Mouse (Mus musculus): ENCODE results near the gene Sac3d1. TPM values are rescaled to one million over a fixed set of nuclear protein-coding genes. Genes with fewer than 3 reads are reported as not detected.

Gene Sac3d1
- total RNA-seq, 2 experiments from 2014 or later, result 10.2 to 13.9 TPM

- peak; percentile 92 to 93 for DNase-seq
- intact Hi-C loops (cut with DNase I), result loop anchor here (2.0 kb wide), 1 partner anchor 16 kb away; the partner anchor contains the start of gene Znhit2
Measured at GRCm38 (mm10) chr19:6076564-6077393, 41.7 kb downstream of the Sac3d1 start, which contains the start of gene Vps51. Gene Vps51 (minus strand): TSS chr19:6077231.

GRCm38 (mm10) chr19:6073889-6074288 is 44.6 kb downstream of the Sac3d1 start:
- no peak for DNase-seq
- intact Hi-C loops (cut with DNase I), result no loop called here

- intact Hi-C loops (cut with DNase I), result no loop called here
- DNase-seq, result no peak
Measured at GRCm38 (mm10) chr19:6071261-6071660, 47.2 kb downstream of the Sac3d1 start.

GRCm38 (mm10) chr19:6070571-6071250 is 47.7 kb downstream of the Sac3d1 start:
- intact Hi-C loops (cut with DNase I), result no loop called here
- DNase-seq, result no peak

GRCm38 (mm10) chr19:6069851-6070250 is 48.6 kb downstream of the Sac3d1 start:
- DNase-seq, result no peak
- intact Hi-C loops (cut with DNase I), result no loop called here

GRCm38 (mm10) chr19:6068951-6069350 is 49.5 kb downstream of the Sac3d1 start:
- intact Hi-C loops (cut with DNase I), result no loop called here
- no peak for DNase-seq

- DNase-seq, result peak; percentile 92
- intact Hi-C loops (cut with DNase I), result no loop called here
Measured at GRCm38 (mm10) chr19:6067724-6068415, 50.6 kb downstream of the Sac3d1 start, which contains the start of gene Tm7sf2. Gene Tm7sf2 (minus strand): TSS chr19:6068373.

GRCm38 (mm10) chr19:6067011-6067723 is 51.3 kb downstream of the Sac3d1 start:
- DNase-seq, result peak; percentile 72 to 86

GRCm38 (mm10) chr19:6066571-6066970 is 51.9 kb downstream of the Sac3d1 start:
- intact Hi-C loops (cut with DNase I), result no loop called here
- no peak for DNase-seq

More at GRCm38 (mm10) chr19:6067011-6067723, 51.3 kb downstream of the Sac3d1 start:
- intact Hi-C loops (cut with DNase I), result no loop called here

Other genes starting within 250 kb of the Sac3d1 start
- gene Frmd8, start 243.4 kb downstream of the Sac3d1 start, total RNA-seq (2021), result 10 to 100 TPM; 19.0 to 20.5 TPM
- 1 to 10 TPM; 4.6 to 5.9 TPM for gene Slc25a45, start 240.8 kb downstream of the Sac3d1 start, total RNA-seq (2021)
- 1 to 10 TPM; 1.1 to 1.2 TPM for gene Tigd3, start 224.5 kb downstream of the Sac3d1 start, total RNA-seq (2021)
- gene Dpf2, start 205.6 kb downstream of the Sac3d1 start, total RNA-seq (2021), result 100 to 1,000 TPM; 100 to 101 TPM
- 10 to 100 TPM; 14.0 to 16.0 TPM for gene Cdc42ep2, start 193.8 kb downstream of the Sac3d1 start, total RNA-seq (2021)
- gene Pola2, start 154.4 kb downstream of the Sac3d1 start, total RNA-seq (2021), result 10 to 100 TPM; 21.1 TPM
- not detected for gene Slc22a20, start 132.5 kb downstream of the Sac3d1 start, total RNA-seq (2021)
- 10 to 100 TPM; 32.6 to 37.8 TPM for gene Capn1, start 102.8 kb downstream of the Sac3d1 start, total RNA-seq (2021)
- 10 to 100 TPM; 19.5 TPM for gene Syvn1, start 72.1 kb downstream of the Sac3d1 start, total RNA-seq (2021)
- gene Mrpl49, start 60.9 kb downstream of the Sac3d1 start, total RNA-seq (2021), result 10 to 100 TPM; 41.7 to 46.7 TPM
- 100 to 1,000 TPM; 738 to 768 TPM for gene Fau, start 60.8 kb downstream of the Sac3d1 start, total RNA-seq (2021)
- gene Znhit2, start 57.5 kb downstream of the Sac3d1 start, total RNA-seq (2021), result 10 to 100 TPM; 13.6 to 13.9 TPM
- 1 to 10 TPM; 2.7 to 2.9 TPM for gene Tm7sf2, start 50.3 kb downstream of the Sac3d1 start, total RNA-seq (2021)
- gene Vps51, start 41.4 kb downstream of the Sac3d1 start, total RNA-seq (2021), result 10 to 100 TPM; 36.4 TPM
- gene Tmem262, start 38.6 kb downstream of the Sac3d1 start, total RNA-seq (2021), result not detected
- not detected for gene Gm28374, start 36.4 kb downstream of the Sac3d1 start, total RNA-seq (2021)
- gene Zfpl1, start 33.7 kb downstream of the Sac3d1 start, total RNA-seq (2021), result 10 to 100 TPM; 24.4 to 26.3 TPM
- gene Cdca5, start 33.7 kb downstream of the Sac3d1 start, total RNA-seq (2021), result 1 to 10 TPM; 3.8 to 5.0 TPM
- gene AC131692.1, start 24.2 kb downstream of the Sac3d1 start, total RNA-seq (2021), result under 1 TPM in 1 of 2 experiments, not detected in 1; 0.43 TPM
- gene Naaladl1, start 12.9 kb downstream of the Sac3d1 start, total RNA-seq (2021), result under 1 TPM; 0.10 to 0.17 TPM
- 10 to 100 TPM; 12.5 to 12.6 TPM for gene Snx15, start 9.7 kb upstream of the Sac3d1 start, total RNA-seq (2021)
- gene Batf2, start 22.3 kb upstream of the Sac3d1 start, total RNA-seq (2021), result under 1 TPM; 0.31 to 0.32 TPM
- gene Arl2, start 22.9 kb upstream of the Sac3d1 start, total RNA-seq (2021), result 10 to 100 TPM; 60.5 to 63.5 TPM
- not detected for gene Majin, start 65.7 kb upstream of the Sac3d1 start, total RNA-seq (2021)
- not detected for gene Gpha2, start 107.7 kb upstream of the Sac3d1 start, total RNA-seq (2021)
- gene Ppp2r5b, start 117.2 kb upstream of the Sac3d1 start, total RNA-seq (2021), result 10 to 100 TPM; 30.7 to 31.7 TPM
- 10 to 100 TPM; 17.7 to 19.0 TPM for gene Atg2a, start 123.0 kb upstream of the Sac3d1 start, total RNA-seq (2021)
- 100 to 1,000 TPM; 129 to 181 TPM for gene Ehd1, start 158.1 kb upstream of the Sac3d1 start, total RNA-seq (2021)
- 1 to 10 TPM; 9.6 to 9.9 TPM for gene Cdc42bpg, start 187.8 kb upstream of the Sac3d1 start, total RNA-seq (2021)
- gene Men1, start 216.3 kb upstream of the Sac3d1 start, total RNA-seq (2021), result 10 to 100 TPM; 18.6 to 21.8 TPM
- gene Map4k2, start 222.5 kb upstream of the Sac3d1 start, total RNA-seq (2021), result 10 to 100 TPM; 52.3 to 52.4 TPM
- gene Sf1, start 245.0 kb upstream of the Sac3d1 start, total RNA-seq (2021), result 100 to 1,000 TPM; 118 to 143 TPM

Measured in heart, postnatal 10 days (tissue).